Mouse (Mus musculus): Measurements from ENCODE around the gene Gm10645. TPM values are rescaled to one million over a fixed set of nuclear protein-coding genes. Genes with fewer than 3 reads are reported as not detected.

The Gm10645 gene
- total RNA-seq, 2 experiments from 2014 or later = not detected

Other genes with a start within 250 kb of the Gm10645 start
- 2.5 and 2.7 TPM in 2 replicates for gene Tbc1d9, start 818 bp downstream of the Gm10645 start, total RNA-seq (2015; ENCODE audit: low replicate concordance)
- 2.0 and 2.6 TPM in 2 replicates for gene Tbc1d9, start 818 bp downstream of the Gm10645 start, total RNA-seq (2017; ENCODE audit: low replicate concordance)
- not detected in 2 replicates for gene Ucp1, start 124.2 kb upstream of the Gm10645 start, total RNA-seq (2015; ENCODE audit: low replicate concordance)
- gene Ucp1, start 124.2 kb upstream of the Gm10645 start, total RNA-seq (2017; ENCODE audit: low replicate concordance) = not detected in 2 replicates
- gene Elmod2, start 166.3 kb upstream of the Gm10645 start, total RNA-seq (2015; ENCODE audit: low replicate concordance) = 5.8 and 6.9 TPM in 2 replicates
- 8.8 and 12.5 TPM in 2 replicates for gene Elmod2, start 166.3 kb upstream of the Gm10645 start, total RNA-seq (2017; ENCODE audit: low replicate concordance)
- not detected in 2 replicates for gene Mgat4d, start 182.3 kb upstream of the Gm10645 start, total RNA-seq (2015; ENCODE audit: low replicate concordance)
- not detected in 2 replicates for gene Mgat4d, start 182.3 kb upstream of the Gm10645 start, total RNA-seq (2017; ENCODE audit: low replicate concordance)
- 0.63 and 0.77 TPM in 2 replicates for gene Clgn, start 223.7 kb upstream of the Gm10645 start, total RNA-seq (2015; ENCODE audit: low replicate concordance)
- gene Clgn, start 223.7 kb upstream of the Gm10645 start, total RNA-seq (2017; ENCODE audit: low replicate concordance) = 1.3 and 4.3 TPM in 2 replicates

Measured in erythroblast, adult 5-6 weeks (primary cell).